Mouse (Mus musculus) gastrocnemius, postnatal 14 days (tissue): ENCODE measurements around the gene 4933424G06Rik. TPM values are rescaled to one million over a fixed set of nuclear protein-coding genes. Genes with fewer than 3 reads are reported as not detected.

Experiments used
- DNase-seq: peaks from one replicate; pipeline ENCODE4 v3.0.0; 2021; ENCODE audit warnings: mixed read lengths
- intact Hi-C: fragments of 180-260 bp; cut with DNase I; formaldehyde crosslinking; loops from one replicate; pipeline ENCODE4 v1.15.1; 2025; ENCODE audit warnings: low total_unique reads
- total RNA-seq, 2 experiments: library from RNA; stranded (reverse); gene quantifications; 2 replicates each; pipeline ENCODE4 v1.2.3; 2021

4933424G06Rik gene
- total RNA-seq, 2 experiments from 2014 or later: 0.37 to 0.38 TPM

GRCm38 (mm10) chr1:36707797-36708196, 2.2 kb upstream of the 4933424G06Rik start:
- DNase-seq: no peak
- intact Hi-C loops: no loop called here

GRCm38 (mm10) chr1:36708626-36709025, 1.3 kb upstream of the 4933424G06Rik start:
- intact Hi-C loops: no loop called here

GRCm38 (mm10) chr1:36709055-36709853, 695 bp upstream of the 4933424G06Rik start:
- intact Hi-C loops: no loop called here
- DNase-seq: peak; percentile 17

More at GRCm38 (mm10) chr1:36708626-36709025, 1.3 kb upstream of the 4933424G06Rik start:
- no peak for DNase-seq

GRCm38 (mm10) chr1:36711104-36711503, 1.2 kb downstream of the 4933424G06Rik start:
- intact Hi-C loops: no loop called here
- DNase-seq: no peak

- DNase-seq: no peak
- intact Hi-C loops: no loop called here
These were observed 4.4 kb downstream of the 4933424G06Rik start, which contains the start of gene Actr1b for GRCm38 (mm10) chr1:36714311-36714710. Gene Actr1b (minus strand): TSS chr1:36714422.

- intact Hi-C loops: no loop called here
- no peak for DNase-seq
These were observed 8.8 kb downstream of the 4933424G06Rik start for GRCm38 (mm10) chr1:36718786-36719185.

GRCm38 (mm10) chr1:36723146-36724056, 13.5 kb downstream of the 4933424G06Rik start:
- DNase-seq: no peak
- intact Hi-C loops: no loop called here

GRCm38 (mm10) chr1:36724057-36724431, 14.1 kb downstream of the 4933424G06Rik start:
- DNase-seq: no peak
- intact Hi-C loops: no loop called here

GRCm38 (mm10) chr1:36737300-36737699, 27.4 kb downstream of the 4933424G06Rik start:
- DNase-seq: peak; percentile 81
- intact Hi-C loops: no loop called here

GRCm38 (mm10) chr1:36739231-36739630, 29.3 kb downstream of the 4933424G06Rik start:
- DNase-seq: no peak
- intact Hi-C loops: no loop called here

GRCm38 (mm10) chr1:36743046-36743445, 33.1 kb downstream of the 4933424G06Rik start:
- no peak for DNase-seq
- intact Hi-C loops: no loop called here

- intact Hi-C loops: no loop called here
These were observed 34.5 kb downstream of the 4933424G06Rik start for GRCm38 (mm10) chr1:36744268-36744944.

GRCm38 (mm10) chr1:36745661-36746060, 35.7 kb downstream of the 4933424G06Rik start:
- intact Hi-C loops: no loop called here

More at GRCm38 (mm10) chr1:36744268-36744944, 34.5 kb downstream of the 4933424G06Rik start:
- peak; percentile 41 for DNase-seq

GRCm38 (mm10) chr1:36746452-36746851, 36.5 kb downstream of the 4933424G06Rik start:
- intact Hi-C loops: no loop called here
- DNase-seq: peak; percentile 39

More at GRCm38 (mm10) chr1:36745661-36746060, 35.7 kb downstream of the 4933424G06Rik start:
- DNase-seq: no peak

GRCm38 (mm10) chr1:36753932-36754675, 44.2 kb downstream of the 4933424G06Rik start:
- intact Hi-C loops: no loop called here
- no peak for DNase-seq

- no peak for DNase-seq
- intact Hi-C loops: no loop called here
These were observed 48.6 kb downstream of the 4933424G06Rik start for GRCm38 (mm10) chr1:36758553-36758952.

GRCm38 (mm10) chr1:36759076-36759475, 49.1 kb downstream of the 4933424G06Rik start:
- DNase-seq: no peak
- intact Hi-C loops: no loop called here

- no peak for DNase-seq
- intact Hi-C loops: no loop called here
These were observed 50.5 kb downstream of the 4933424G06Rik start for GRCm38 (mm10) chr1:36760401-36760800.

GRCm38 (mm10) chr1:36761061-36761460, 51.1 kb downstream of the 4933424G06Rik start:
- intact Hi-C loops: no loop called here
- no peak for DNase-seq
